Mouse (Mus musculus) ES-Bruce4 (cell line): ENCODE measurements around the gene Gnai3. TPM values are rescaled to one million over a fixed set of nuclear protein-coding genes. Genes with fewer than 3 reads are reported as not detected.

Experiments
- H3K27ac ChIP-seq: 2 replicates; pipeline ENCODE4 v1.5.1; 2012; ENCODE audit warnings: low read length, inconsistent platforms; ENCODE audit not compliant: insufficient read depth
- H3K27me3 ChIP-seq: 2 replicates; pipeline ENCODE4 v1.6.1; 2012; ENCODE audit warnings: mild to moderate bottlenecking, low read length, inconsistent platforms; ENCODE audit not compliant: control insufficient read depth, poor library complexity, insufficient read depth, severe bottlenecking
- H3K36me3 ChIP-seq: 2 replicates; pipeline ENCODE4 v1.6.1; 2012; ENCODE audit warnings: inconsistent platforms, mild to moderate bottlenecking, low read length, moderate library complexity; ENCODE audit not compliant: control insufficient read depth, poor library complexity, insufficient read depth, severe bottlenecking
- H3K4me1 ChIP-seq: one replicate; pipeline ENCODE4 v1.8.1; 2011; ENCODE audit warnings: low read length; ENCODE audit not compliant: control insufficient read depth, insufficient read depth
- H3K4me3 ChIP-seq: 2 replicates; pipeline ENCODE4 v1.5.1; 2011; ENCODE audit warnings: low read depth, mild to moderate bottlenecking, low read length
- H3K9ac ChIP-seq: 2 replicates; pipeline ENCODE4 v1.6.1; 2012; ENCODE audit warnings: low read depth, mild to moderate bottlenecking, inconsistent platforms; ENCODE audit not compliant: poor library complexity, severe bottlenecking
- H3K9me3 ChIP-seq: replicated peaks from 2 replicates; pipeline ENCODE4 v1.6.1; 2012; ENCODE audit warnings: mild to moderate bottlenecking, low read length, inconsistent platforms; ENCODE audit not compliant: control insufficient read depth, poor library complexity, insufficient read depth, severe bottlenecking
- CTCF ChIP-seq: IDR thresholded peaks from one replicate; pipeline ENCODE4 v1.8.1; 2011; ENCODE audit warnings: low read depth, low read length
- EP300 ChIP-seq: IDR thresholded peaks from 2 replicates; pipeline ENCODE4 v1.6.1; 2011; ENCODE audit warnings: low read depth, low read length; ENCODE audit not compliant: insufficient read depth
- POLR2A ChIP-seq: IDR thresholded peaks from one replicate; pipeline ENCODE4 v1.8.1; 2011; ENCODE audit warnings: low read length; ENCODE audit not compliant: insufficient read depth
- polyA plus RNA-seq: library from polyadenylated mRNA; stranded (reverse); fragments of >200 nt; gene quantifications from 2 replicates; pipeline ENCODE4 v1.2.4, GENCODE M21; 2011; ENCODE audit warnings: low read depth; ENCODE audit not compliant: missing spikeins, insufficient read depth, insufficient read length

The Gnai3 gene
- 116 and 127 TPM in 2 replicates for polyA plus RNA-seq

DNA sequence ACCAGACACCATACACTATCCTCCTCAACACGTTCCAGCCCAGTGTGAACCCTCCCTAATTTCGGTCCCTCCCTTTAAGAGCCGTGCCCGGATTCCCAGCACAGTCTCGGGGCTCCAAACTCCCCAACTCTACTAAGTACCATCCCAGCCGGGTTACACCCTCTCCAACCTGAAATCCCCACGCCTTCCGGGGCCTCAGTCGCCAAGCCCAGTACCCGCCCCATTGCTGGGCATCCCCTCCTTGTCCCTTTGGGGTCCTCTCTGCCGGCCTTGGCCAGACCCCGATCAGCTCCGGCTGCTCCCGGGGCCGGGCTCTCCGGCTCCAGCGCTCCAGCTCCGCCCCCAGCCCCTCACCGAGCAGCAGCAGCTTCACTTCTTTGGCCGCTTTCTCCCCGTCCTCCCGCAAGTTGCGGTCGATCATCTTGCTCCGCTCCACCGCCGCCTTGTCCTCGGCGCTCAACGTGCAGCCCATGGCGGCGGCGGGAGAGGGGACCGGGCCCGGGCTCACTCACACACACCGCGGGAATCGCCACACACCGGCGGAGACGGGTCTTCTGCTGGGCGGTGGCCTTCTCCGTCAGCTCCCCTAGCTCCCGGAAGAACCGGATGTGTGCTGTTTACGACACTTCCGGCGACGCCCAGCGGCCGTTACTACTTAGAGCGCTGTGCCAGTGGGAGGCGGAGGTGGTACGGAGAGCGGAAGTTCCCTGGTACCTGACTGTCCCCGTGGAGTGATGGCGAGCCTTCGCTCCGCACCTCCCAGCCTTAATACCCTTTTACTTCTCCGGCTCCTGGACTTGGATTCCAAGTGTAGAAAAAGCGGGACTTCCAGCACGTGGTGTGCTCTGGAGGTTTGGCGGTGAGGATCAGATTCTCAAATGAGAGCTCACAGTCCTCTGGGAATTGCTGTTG is at the start of gene Gnai3:
Gene Gnai3 (minus strand): TSS at position 613 of the 912 bp plus-strand sequence.
- H3K27ac ChIP-seq: peak within 1 kb of the TSS; percentile 12
- TF ChIP-seq EP300: peak; percentile 70; the same call in 1 of the 2 replicates
- peak; percentile 96 for TF ChIP-seq POLR2A
- no peak for TF ChIP-seq CTCF
- peak within 1 kb of the TSS; percentile 97 for H3K4me3 ChIP-seq
- no peaks in the 10 kb centered on the region for H3K4me1 ChIP-seq
- H3K36me3 ChIP-seq: peaks cover 3% of the 10 kb centered on the region
- no peaks in the 10 kb centered on the region for H3K27me3 ChIP-seq
- no peaks in the 10 kb centered on the region for H3K9me3 ChIP-seq
- peak within 1 kb of the TSS; percentile 90 for H3K9ac ChIP-seq

DNA sequence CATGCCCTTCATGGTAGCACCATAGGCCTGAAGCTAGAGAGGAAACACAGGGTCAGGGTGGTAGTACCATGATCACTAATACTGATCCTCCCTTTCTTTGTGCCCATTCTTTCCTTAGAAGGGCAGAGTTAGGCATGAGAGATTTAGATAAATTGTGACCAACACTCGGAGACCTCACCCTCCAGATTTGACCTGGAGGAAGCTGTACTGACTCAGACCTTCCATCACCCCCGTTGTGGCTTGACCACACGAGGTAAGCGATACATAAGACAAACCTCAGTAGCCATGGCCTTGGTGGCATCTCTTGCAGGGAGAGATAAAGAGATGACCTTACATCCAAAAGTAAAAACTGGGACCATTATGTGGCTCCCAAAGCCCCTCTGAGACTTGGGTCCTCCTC is 49.3 kb upstream of the Gnai3 start:
- H3K27me3 ChIP-seq: no peaks in the 10 kb centered on the region
- no peak overlapping the region for H3K4me3 ChIP-seq
- H3K27ac ChIP-seq: no peak overlapping the region
- H3K9me3 ChIP-seq: no peaks in the 10 kb centered on the region
- no peak overlapping the region for H3K9ac ChIP-seq
- TF ChIP-seq CTCF: no peak
- no peak for TF ChIP-seq EP300
- TF ChIP-seq POLR2A: no peak
- no peaks in the 10 kb centered on the region for H3K36me3 ChIP-seq
- H3K4me1 ChIP-seq: peaks cover 1% of the 10 kb centered on the region

DNA sequence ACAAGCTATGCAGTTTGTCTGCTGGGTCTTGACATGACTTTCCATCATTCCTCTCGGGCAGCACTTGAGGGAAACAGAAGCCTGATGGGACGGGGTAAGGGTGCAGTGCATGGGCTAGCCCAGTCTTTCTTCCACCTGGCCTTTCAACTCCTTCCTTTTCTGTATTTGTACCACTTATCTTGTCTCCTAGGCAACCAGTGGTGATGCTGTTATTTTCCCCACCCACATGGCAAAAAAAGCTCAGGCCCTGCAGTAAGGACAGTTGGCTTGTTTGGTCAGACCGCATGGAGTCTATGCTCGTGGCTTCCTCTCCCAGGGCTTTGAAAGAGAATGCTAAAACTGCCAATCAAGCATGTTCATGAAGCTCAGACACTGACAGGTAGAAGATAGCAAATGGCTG is 47.7 kb upstream of the Gnai3 start:
- H3K9me3 ChIP-seq: no peaks in the 10 kb centered on the region
- no peak overlapping the region for H3K4me3 ChIP-seq
- TF ChIP-seq CTCF (no peak), EP300 (no peak), POLR2A (no peak)
- H3K9ac ChIP-seq: no peak overlapping the region
- H3K36me3 ChIP-seq: no peaks in the 10 kb centered on the region
- H3K27ac ChIP-seq: no peak overlapping the region
- peaks cover 1% of the 10 kb centered on the region for H3K4me1 ChIP-seq
- no peaks in the 10 kb centered on the region for H3K27me3 ChIP-seq

DNA sequence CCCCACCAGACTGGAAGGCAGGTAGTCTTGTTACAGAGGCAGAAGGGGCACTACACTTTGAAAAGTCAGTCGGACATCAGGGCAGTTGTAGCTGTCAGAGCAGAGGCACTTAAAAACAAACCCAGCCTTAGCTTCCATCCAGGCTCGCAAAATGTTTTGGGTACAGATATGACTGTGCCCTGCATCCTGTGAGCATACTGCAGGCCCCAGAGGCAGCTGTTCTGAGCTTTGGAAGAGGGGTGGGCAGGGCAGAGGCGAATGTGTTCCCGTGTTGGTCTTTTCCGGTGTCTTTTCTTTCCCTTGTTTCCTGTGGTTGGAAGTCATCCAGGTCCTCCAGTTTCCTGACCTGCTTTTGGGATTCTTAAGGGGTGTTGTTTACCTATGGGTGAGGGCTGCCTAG is 44.0 kb upstream of the Gnai3 start:
- Histone ChIP-seq H3K9me3 (no peaks in the 10 kb centered on the region), H3K27ac (no peak overlapping the region), H3K4me1 (peaks cover 1% of the 10 kb centered on the region), H3K27me3 (no peaks in the 10 kb centered on the region), H3K4me3 (no peak overlapping the region), H3K9ac (no peak overlapping the region), H3K36me3 (no peaks in the 10 kb centered on the region)
- no peak for TF ChIP-seq POLR2A
- no peak for TF ChIP-seq CTCF
- TF ChIP-seq EP300: no peak

DNA sequence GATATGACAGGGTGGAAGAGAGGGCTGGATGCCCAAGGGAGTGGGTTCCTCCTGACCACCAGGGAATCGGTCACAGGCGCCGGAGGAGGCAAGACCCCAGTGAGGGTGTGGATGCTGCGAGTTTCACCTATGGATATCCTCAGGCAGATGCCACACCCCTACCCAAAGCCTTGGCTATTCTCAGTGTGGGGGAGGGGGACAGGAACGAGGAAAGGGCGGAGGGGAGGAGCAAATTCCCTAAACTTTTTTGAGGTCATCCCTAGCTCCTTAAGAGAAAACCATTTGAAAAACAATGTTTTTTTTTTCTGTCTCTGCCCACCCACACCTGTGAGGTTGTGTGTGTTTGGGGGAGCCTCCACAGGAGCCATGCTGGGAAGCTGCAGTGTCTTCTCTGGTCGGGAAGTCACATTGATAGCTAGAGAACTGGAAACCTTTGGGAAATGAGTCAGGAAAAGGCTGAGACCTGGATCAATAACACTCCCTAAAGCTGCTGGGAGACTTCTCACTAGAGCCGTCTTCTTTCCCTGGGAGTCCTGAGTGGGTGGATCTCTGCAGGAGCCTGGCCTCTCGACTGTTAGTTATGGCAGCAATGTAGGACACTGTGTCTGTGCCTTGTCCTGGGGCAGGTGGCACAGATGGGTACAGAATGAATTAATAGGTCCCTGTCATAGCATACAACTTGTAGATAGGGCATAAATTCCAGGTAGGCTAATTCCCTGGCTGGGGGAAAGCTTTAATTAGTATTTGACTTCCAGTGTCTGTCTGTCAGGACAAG is 43.0 kb upstream of the Gnai3 start:
- no peaks in the 10 kb centered on the region for H3K9me3 ChIP-seq
- no peak overlapping the region for H3K27ac ChIP-seq
- H3K4me1 ChIP-seq: no peaks in the 10 kb centered on the region
- H3K36me3 ChIP-seq: no peaks in the 10 kb centered on the region
- no peaks in the 10 kb centered on the region for H3K27me3 ChIP-seq
- H3K4me3 ChIP-seq: no peak overlapping the region
- no peak overlapping the region for H3K9ac ChIP-seq
- TF ChIP-seq POLR2A (no peak), CTCF (no peak), EP300 (no peak)
